Mouse (Mus musculus) gastrocnemius, adult 18-20 months (tissue): Measurements from ENCODE around the gene Nr2f6. TPM values are rescaled to one million over a fixed set of nuclear protein-coding genes. Genes with fewer than 3 reads are reported as not detected.
A peak's percentile ranks its signal among the peaks of the same experiment; 100 is the strongest.

Experiments used
- DNase-seq: peaks from one replicate; pipeline ENCODE4 v3.0.0; 2021; ENCODE audit warnings: low spot score
- total RNA-seq, 2 experiments: library from RNA; stranded (reverse); gene quantifications; 2 replicates each; pipeline ENCODE4 v1.2.3; 2021

The Nr2f6 gene
- total RNA-seq, 2 experiments from 2014 or later = 20.8 to 22.4 TPM

DNA sequence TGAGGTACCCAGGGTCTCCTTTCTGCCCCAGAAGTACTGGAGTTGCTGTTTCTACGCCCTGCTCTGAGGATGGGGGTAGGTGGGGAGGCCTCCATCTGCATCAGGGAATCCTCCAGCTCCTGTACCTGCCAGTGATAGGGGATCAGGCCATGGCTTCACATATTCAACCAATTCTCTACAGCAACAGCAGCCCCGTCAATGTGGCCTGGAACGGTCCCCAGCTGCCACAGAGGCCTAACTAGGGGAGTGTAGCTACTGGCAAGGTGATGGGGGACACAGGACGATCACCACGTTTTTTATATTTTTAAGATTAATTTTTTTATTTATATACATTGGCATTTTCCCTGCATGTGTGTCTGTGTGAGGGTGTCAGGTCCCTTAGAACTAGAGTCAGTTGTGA, 10.6 kb upstream of the Nr2f6 start:
- DNase-seq = no peak

DNA sequence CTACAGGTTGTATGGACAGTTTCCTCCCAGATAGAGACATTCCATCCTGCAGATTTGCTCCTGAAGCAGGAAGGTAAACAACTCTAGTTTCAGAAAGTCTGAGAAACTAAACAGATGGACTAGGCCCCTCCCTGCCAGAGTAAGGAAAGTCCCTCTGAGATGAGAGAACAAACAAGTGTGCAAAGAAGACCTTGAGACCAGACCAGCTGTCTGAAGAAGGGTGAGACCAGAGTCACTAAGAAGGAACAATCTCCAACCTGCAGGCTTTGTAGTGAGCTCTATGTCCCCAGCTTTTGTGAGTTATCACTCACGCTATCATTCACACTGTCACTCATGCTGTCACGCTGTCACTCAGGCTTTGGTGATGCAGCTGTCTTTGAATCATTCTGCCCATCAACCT, 9.9 kb upstream of the Nr2f6 start:
- no peak for DNase-seq

DNA sequence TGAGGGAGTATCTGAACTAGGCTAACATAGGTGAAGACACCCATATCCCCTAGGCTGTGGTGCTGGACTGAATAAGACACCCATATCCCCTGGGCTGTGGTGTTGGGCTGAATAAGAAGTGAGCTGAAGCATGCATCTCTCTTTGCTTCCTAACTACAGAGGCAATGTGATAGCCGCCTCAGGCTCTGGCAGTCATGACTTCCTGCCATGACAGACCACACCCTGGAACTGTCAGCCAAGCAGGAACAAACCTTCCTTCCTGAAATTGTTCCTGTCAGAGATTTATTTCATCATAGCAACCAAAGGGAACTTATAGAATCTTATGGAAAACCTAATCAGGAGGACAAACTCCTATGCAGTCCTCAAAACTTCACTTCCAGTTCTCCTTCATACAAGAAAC, 6.5 kb upstream of the Nr2f6 start:
- no peak for DNase-seq

- DNase-seq = no peak
Measured at GRCm38 (mm10) chr8:71385212-71385835, 3.6 kb upstream of the Nr2f6 start.

- no peak for DNase-seq
Measured at GRCm38 (mm10) chr8:71383860-71384259, 2.1 kb upstream of the Nr2f6 start.

DNA sequence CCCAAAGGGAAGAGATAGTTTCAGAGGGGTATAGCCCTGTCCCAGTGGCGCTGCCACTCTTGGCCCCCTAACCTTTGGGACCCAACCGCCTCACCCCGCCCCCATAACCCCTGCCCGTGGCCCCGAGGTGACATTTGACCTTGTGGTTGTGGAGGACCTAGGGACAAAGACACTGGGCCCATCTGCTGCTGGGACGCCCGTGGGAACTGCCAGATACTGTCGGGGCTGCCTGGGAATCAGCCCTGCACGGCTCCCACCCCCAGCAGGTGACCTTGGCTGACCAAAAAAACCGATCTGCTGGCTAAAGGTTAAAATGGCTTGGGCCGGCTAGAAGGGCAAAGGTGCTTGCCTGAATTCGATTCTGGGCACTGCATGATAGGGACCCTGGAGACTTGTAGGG, 1.6 kb upstream of the Nr2f6 start:
- DNase-seq = no peak

DNA sequence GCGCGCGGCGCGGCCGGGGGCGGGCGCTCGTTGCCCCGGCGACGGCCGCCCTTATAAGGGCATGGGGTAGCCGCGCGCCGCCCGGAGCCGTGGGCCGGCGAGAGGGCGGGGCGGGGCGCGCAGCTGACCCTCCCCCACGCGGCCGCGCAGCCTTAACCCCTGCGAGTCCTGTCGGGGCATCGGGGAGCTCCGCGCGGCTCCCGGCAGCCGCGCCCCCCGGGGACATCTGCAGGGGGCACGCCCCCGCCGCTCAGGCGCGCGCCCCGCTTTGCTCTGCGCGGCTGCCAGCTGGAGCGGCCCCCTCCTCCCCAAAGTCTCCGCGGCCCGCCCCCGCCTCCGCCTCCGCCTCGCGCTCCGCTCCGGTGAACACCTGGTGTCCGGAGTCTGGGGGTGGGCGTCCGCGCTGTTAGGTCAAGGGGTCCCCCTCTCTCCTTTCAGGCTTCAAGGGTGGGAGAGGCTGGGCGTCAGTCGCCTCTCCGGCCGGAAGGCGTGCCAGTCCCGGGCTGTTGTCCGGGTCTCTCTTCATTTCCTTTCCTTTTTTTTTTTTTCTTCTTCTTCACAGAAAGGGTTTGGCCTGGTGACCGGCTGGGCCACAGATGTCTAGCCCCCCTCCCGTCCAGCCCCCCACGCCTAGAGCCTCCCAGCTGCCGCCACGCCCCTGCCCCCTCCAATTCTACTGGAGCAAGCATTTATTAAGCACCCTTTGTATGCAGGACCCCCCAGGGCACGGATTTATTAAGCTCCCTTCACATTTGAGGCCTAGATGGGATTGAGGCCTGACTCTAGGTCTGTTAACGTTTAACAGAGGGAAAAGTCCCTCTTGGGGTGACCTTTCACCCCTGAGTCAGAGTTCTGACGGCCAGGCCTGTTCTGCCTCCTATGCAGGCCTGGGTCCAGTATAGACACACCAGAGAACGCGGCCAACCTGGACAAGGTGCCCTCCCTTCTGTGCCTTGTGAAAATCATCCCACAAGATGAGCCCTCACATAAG, 506 bp upstream of the Nr2f6 start:
- peak; percentile 76 for DNase-seq

GRCm38 (mm10) chr8:71380178-71381171, 1.3 kb downstream of the Nr2f6 start:
- no peak for DNase-seq

- DNase-seq = no peak
Measured at GRCm38 (mm10) chr8:71379512-71380075, 2.2 kb downstream of the Nr2f6 start.

GRCm38 (mm10) chr8:71379008-71379407, 2.8 kb downstream of the Nr2f6 start:
- no peak for DNase-seq

DNA sequence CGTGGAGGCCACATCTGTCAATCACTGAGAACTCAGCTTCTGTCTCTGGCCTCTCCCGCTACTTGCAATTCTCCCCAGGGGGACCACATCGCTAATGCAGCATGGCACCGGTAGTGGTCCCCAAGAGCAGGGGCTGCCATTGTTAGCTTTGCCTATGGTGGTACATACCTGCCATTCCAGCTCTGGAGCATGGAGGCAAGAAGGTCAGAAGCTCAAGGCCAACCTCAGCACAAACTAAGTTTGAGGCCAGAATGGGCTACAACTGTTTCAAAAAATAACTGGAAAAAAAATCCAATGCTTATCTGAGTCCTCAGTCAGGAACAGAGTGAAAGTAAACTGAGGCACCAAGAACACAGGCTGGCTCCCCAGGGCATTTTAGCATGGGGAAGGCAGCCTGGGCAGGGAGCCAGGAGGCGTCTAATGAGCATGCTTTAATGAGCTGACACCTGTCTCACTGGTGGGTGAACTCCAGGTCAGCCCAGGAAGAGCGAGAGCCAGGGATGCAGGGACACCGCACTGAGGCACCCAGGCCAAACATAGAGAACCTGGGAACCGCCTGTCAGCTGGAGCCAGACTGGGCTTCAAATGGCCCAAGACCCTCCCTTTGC, 5.2 kb downstream of the Nr2f6 start:
- no peak for DNase-seq

GRCm38 (mm10) chr8:71375581-71376422, 6.0 kb downstream of the Nr2f6 start:
- DNase-seq = peak; percentile 60

DNA sequence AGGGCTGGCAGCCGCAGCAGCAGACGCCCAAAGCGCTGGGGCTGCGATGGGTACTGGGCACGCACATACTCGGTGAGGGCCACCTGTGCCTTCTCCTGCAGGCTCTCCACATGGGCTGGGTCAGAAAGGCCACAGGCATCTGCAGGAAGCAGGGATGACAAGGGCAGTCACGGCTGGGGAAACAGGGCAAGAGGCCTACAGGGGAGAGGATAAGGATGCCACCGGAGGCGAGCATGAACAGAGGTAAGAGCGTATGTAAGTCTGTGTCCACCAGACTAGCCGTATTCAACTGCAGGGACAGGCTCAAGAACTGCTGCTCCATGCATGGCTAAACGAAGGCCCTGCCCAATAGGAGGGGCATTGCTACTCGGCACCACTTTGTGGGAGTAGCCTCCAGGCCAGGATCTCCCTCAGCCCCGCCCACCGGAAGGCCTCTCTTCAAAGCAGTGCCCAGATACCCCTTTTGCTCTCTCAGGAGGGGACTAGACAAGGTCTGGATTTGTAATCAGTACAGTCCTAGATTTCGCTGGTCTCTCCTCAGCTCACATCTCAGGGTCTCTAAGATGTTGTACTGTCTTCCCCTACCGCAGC, 7.0 kb downstream of the Nr2f6 start:
- no peak for DNase-seq

DNA sequence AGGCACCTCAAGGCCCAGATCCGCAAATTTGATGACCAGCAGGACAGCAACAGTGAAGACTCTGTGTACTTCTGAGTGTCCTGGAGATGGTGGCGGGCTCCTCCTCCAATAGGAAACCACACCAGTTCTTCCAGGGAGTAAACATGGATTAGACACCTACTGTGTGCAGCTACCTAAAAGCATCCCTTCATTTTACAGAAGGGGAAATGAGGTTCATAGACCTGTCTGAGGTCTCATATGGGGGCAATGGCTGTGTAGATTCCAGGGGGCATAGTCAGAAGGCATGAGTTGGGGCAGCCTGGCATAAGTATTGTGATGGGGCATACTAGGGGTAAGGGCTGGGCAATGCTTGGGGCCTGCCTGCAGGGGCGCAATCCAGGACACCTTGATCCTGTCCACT, 8.8 kb downstream of the Nr2f6 start:
- DNase-seq = no peak

- DNase-seq = no peak
Measured at GRCm38 (mm10) chr8:71372427-71372826, 9.3 kb downstream of the Nr2f6 start.

DNA sequence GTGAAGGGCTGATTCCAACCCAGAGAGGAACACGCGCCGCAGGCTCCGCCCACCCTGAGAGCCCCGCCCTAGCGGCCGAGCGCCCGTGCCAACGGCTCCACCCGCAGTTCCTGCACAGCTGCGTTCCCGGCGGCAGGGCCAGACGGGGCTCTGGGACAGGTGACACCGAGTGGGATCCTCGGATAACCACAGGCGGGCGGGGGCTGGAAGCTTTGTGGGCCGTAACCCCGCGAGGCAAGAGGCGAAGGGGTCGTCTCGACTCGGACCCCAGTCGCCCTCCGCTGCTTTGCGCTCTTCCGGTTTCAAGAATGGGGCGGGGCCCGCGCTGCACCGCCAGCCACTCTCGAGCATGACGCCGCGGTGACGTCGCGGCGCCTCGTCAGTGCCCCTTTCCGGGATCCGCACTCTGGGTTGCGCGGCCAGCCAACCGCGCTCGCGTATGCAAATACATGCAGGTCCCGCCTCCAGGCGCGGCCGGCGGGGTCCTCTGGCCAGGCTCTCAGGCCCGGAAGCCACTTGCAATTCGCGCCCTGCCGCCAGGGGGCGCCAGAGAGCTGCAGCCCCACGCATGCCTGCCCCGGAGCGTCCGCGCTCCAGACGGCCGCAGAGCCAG, 10.4 kb downstream of the Nr2f6 start, which contains the start of gene Ocel1:
TSS of gene Ocel1 (plus strand) at position 63 of the 613 bp plus-strand sequence.
- DNase-seq = peak; percentile 97

DNA sequence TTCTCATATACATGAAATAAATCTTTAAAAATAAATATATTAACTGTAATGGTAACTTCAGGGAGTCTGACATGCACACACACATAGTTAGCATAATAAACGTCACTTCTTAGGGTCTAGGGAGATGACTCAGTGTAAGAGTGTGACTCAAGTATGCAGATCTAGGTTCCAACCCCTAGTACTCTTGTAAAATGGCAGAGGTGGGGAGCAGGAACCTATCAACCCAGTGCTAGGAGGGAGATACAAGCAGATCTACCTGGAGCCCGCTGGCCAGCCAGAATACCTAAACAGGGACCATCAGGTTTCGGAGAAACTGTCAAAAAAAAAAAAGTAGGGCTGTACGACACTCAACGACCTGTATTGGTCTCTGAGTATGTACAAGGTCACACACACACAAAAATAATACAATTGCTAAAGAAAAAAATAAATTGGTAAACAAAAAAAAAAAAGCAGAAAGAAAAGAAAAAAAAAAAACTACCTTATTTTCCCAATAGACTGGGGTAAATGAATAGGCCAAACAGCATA, 11.0 kb downstream of the Nr2f6 start:
- DNase-seq = no peak

DNA sequence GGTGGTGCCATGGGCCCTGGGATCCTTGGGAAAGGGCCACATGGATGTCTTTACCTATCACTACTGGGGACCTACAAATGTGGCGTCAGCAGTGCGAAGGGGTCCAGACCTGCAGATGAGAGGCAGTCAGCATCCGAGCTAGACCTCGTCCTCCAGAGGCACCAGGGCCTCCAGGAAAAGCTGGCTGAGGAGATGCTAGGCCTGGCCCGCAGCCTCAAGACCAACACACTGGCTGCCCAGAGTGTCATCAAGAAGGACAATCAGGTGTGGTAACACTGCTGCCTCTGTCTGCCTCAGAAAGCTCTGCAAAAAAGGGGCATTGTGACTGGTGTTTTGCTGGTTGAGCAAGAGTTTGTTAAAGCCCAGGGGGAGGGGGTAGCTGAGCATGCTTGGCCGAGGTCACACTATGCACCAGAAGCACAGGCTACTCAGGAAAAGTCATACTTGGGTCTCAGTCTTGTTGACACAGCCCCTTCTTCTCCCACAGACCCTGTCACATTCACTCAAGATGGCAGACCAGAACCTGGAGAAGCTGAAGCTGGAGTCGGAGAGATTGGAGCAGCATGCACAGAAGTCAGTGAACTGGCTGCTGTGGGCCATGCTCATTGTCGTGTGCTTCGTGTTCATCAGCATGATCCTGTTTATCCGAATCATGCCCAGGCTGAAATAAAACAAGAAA, 12.6 kb downstream of the Nr2f6 start:
- no peak for DNase-seq
